Mouse (Mus musculus) small intestine, adult 2 months (tissue): Measurements from ENCODE around the gene Ercc1. TPM values are rescaled to one million over a fixed set of nuclear protein-coding genes. Genes with fewer than 3 reads are reported as not detected.

Experiments used
- H3K27ac ChIP-seq: fragments of 200-500 bp; 2 replicates; pipeline ENCODE4 v1.5.1; 2012; ENCODE audit warnings: low read depth, low read length, control low read depth, inconsistent platforms; ENCODE audit not compliant: insufficient read depth
- H3K27me3 ChIP-seq: fragments of 200-500 bp; 2 replicates; pipeline ENCODE4 v1.6.1; 2012; ENCODE audit warnings: mild to moderate bottlenecking, moderate library complexity, low read length, inconsistent platforms; ENCODE audit not compliant: control insufficient read depth, insufficient read depth
- H3K36me3 ChIP-seq: fragments of 200-500 bp; 2 replicates; pipeline ENCODE4 v1.6.1; 2012; ENCODE audit warnings: mild to moderate bottlenecking, low read length, control low read depth, inconsistent platforms; ENCODE audit not compliant: control insufficient read depth, insufficient read depth
- H3K4me1 ChIP-seq: fragments of 200-500 bp; 2 replicates; pipeline ENCODE4 v1.6.1; 2012; ENCODE audit warnings: low read length, inconsistent platforms, mixed read lengths; ENCODE audit not compliant: control insufficient read depth, insufficient read depth, insufficient read length
- H3K4me3 ChIP-seq: fragments of 200-500 bp; 2 replicates; pipeline ENCODE4 v1.5.1; 2012; ENCODE audit warnings: low read depth, mild to moderate bottlenecking, control low read depth, inconsistent platforms, low read length, moderate library complexity
- CTCF ChIP-seq: fragments of 200-500 bp; IDR thresholded peaks from 2 replicates; pipeline ENCODE4 v1.5.1; 2012; ENCODE audit warnings: low read depth, mild to moderate bottlenecking, control low read depth, inconsistent platforms, low read length, moderate library complexity, mixed read lengths; ENCODE audit not compliant: insufficient replicate concordance, insufficient read length; ENCODE audit errors: extremely low read depth
- POLR2A ChIP-seq: fragments of 200-500 bp; IDR thresholded peaks from 2 replicates; pipeline ENCODE4 v1.6.1; 2012; ENCODE audit warnings: low read depth, mild to moderate bottlenecking, control low read depth, inconsistent platforms, low read length, moderate library complexity
- WGBS: fragments of 180-500 bp; shearing (Covaris S2); methylation state at CpG from one replicate; pipeline ENCODE4 v1.1.7; 2018; 5-methylcytosine and 5-hydroxymethylcytosine counted together
- polyA plus RNA-seq: library from polyadenylated mRNA; depleted of rRNA; stranded (reverse); fragments of >200 nt; gene quantifications from 2 replicates; pipeline ENCODE4 v1.2.3, GENCODE M21; 2012

The Ercc1 gene
- polyA plus RNA-seq, 1 experiment = 17.5 TPM

DNA sequence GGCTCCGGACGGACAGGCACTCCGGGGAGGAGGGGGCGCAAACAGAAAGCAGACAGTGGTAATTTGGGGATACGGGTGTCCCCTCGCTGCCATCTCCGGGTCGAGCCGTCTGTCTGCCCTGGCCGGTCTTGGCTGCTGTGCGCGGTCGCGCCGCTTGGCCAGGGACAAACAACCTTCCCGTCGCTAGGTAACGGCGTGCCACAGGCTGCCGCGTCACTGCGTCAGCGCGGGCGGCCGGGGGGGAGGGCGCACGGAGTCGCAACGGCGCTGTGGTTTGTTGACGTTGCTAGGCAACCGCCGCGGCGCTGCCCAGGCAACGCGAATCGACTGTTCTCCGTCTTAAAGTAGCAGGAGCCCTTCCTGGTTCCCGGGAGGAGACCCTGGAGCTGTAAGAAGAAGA, 24.7 kb upstream of the Ercc1 start:
- Histone ChIP-seq H3K4me1 (peaks cover 22% of the 10 kb centered on the region), H3K4me3 (peak overlapping the region; percentile 59), H3K36me3 (no peaks in the 10 kb centered on the region), H3K27ac (no peak overlapping the region), H3K27me3 (no peaks in the 10 kb centered on the region; the same call in 1 of the 2 replicates)
- under 1% methylated on average over 41 of the region's 41 CpGs for WGBS
- TF ChIP-seq POLR2A (no peak), CTCF (no peak)

- Histone ChIP-seq H3K27ac (no peak overlapping the region), H3K27me3 (no peaks in the 10 kb centered on the region; the same call in 1 of the 2 replicates), H3K4me1 (peaks cover 22% of the 10 kb centered on the region), H3K4me3 (no peak overlapping the region), H3K36me3 (no peaks in the 10 kb centered on the region)
- no peak for TF ChIP-seq CTCF
- 23% methylated on average over 7 of the region's 7 CpGs for WGBS
Measured at GRCm38 (mm10) chr7:19320637-19321036, 23.9 kb upstream of the Ercc1 start.

DNA sequence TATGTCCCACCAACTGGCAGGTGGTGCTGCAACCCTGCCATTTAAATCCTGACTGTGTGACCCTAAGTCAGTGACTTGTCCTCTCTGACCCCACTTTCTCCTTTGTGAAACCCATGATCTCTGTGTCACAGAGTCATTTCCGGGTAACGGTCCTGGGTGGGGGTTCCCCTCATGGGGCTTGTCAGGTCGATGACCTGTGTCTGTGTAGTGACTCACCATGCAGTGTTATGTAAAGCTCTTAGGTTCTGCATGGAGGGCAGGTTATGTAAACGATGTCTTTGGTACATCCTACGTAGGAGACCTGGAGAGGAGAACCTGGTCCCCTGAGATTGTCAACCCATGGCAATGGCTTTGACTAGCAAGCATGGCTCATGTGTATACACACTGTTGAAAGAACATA, 23.1 kb upstream of the Ercc1 start:
- WGBS = 10% methylated on average over 5 of the region's 5 CpGs
- no peaks in the 10 kb centered on the region for H3K36me3 ChIP-seq
- H3K27me3 ChIP-seq = no peaks in the 10 kb centered on the region; the same call in 1 of the 2 replicates
- no peak for TF ChIP-seq CTCF
- no peak for TF ChIP-seq POLR2A
- no peak overlapping the region for H3K4me3 ChIP-seq
- H3K27ac ChIP-seq = no peak overlapping the region
- peaks cover 22% of the 10 kb centered on the region for H3K4me1 ChIP-seq

GRCm38 (mm10) chr7:19322489-19322888, 22.1 kb upstream of the Ercc1 start:
- H3K4me1 ChIP-seq = peaks cover 20% of the 10 kb centered on the region
- no peaks in the 10 kb centered on the region for H3K36me3 ChIP-seq
- no peak overlapping the region for H3K27ac ChIP-seq
- TF ChIP-seq POLR2A (no peak), CTCF (no peak)
- no peak overlapping the region for H3K4me3 ChIP-seq
- H3K27me3 ChIP-seq = no peaks in the 10 kb centered on the region; the same call in 1 of the 2 replicates
- 40% methylated on average over 9 of the region's 9 CpGs for WGBS

GRCm38 (mm10) chr7:19324221-19324620, 20.4 kb upstream of the Ercc1 start:
- Histone ChIP-seq H3K27me3 (no peaks in the 10 kb centered on the region; the same call in 1 of the 2 replicates), H3K27ac (no peak overlapping the region), H3K4me1 (peaks cover 22% of the 10 kb centered on the region), H3K36me3 (no peaks in the 10 kb centered on the region), H3K4me3 (no peak overlapping the region)
- no peak for TF ChIP-seq POLR2A
- 81% methylated on average over 11 of the region's 11 CpGs for WGBS

- Histone ChIP-seq H3K27me3 (no peaks in the 10 kb centered on the region; the same call in 1 of the 2 replicates), H3K27ac (no peak overlapping the region), H3K4me3 (no peak overlapping the region), H3K36me3 (no peaks in the 10 kb centered on the region), H3K4me1 (peaks cover 13% of the 10 kb centered on the region)
- 69% methylated on average over 21 of the region's 21 CpGs for WGBS
- TF ChIP-seq POLR2A (no peak), CTCF (no peak)
Measured at GRCm38 (mm10) chr7:19325262-19326199, 19.0 kb upstream of the Ercc1 start.

- Histone ChIP-seq H3K36me3 (no peaks in the 10 kb centered on the region), H3K4me3 (peak overlapping the region; percentile 22), H3K4me1 (peaks cover 12% of the 10 kb centered on the region), H3K27ac (peak overlapping the region; percentile 80), H3K27me3 (no peaks in the 10 kb centered on the region; the same call in 1 of the 2 replicates)
- WGBS = 2% methylated on average over 20 of the region's 20 CpGs
- TF ChIP-seq POLR2A (no peak), CTCF (no peak)
Measured at GRCm38 (mm10) chr7:19326359-19326758, 18.2 kb upstream of the Ercc1 start.
